Mouse (Mus musculus) kidney, adult 18-20 months (tissue): ENCODE measurements around the gene Sac3d1.

Experiments
- DNase-seq: peaks from one replicate; pipeline ENCODE4 v3.0.0; 2021

Gene Sac3d1

DNA sequence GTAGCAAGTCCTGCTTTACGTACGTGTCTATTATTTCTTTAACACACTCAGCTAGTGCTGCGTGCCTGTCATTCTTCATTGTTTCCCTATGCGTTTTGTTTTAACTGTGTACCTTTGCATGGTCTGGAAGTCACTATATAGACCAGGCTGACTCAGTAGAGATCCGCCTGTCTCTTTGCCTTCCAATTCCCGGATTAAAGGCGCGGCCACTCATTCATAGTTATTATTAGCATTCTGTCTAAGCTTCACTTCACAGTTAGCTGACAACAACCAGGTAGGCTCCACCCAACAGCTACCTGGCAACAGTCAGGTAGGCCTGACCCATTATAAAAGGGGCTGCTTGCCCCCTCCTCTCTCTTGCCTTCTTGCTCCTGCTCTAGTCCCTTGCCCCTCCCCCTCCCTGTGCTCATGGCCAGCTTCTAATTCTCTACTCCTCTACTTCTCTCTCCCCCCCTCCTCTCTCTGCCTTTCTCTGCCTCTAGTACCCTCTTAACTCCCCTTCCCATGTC lies 281 bp upstream of the Sac3d1 start:
- no peak for DNase-seq

DNA sequence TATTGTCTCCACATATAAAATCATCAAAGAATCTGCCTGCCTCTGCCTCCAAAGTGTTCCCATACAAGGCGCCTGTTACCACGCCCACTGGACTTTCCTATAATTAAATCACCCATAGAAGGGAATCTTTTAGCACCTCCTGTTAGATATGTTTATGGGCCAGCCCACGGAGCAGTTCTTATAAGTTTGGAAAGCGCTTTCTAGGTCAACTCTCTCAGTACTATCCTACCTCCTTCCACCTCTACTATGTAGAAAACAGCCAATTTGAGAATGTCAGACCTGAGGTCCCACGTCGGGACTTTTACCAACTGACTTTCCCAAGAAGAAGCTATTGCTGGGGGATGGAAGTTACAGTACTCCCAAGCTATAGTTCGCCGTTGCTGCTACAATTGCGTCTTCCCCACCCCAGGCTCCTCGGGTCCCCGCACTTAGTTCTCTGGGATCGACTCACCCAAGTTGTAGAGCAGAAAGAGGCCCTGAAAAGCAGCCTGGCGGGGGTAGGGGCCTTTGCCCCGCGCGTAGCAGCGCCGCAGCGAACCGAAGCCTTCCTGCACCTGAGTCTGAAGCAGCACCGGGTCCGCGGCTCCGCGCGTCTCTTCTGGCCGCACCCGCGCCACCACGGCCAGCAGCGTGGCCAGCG lies 984 bp downstream of the Sac3d1 start:
- no peak for DNase-seq

DNA sequence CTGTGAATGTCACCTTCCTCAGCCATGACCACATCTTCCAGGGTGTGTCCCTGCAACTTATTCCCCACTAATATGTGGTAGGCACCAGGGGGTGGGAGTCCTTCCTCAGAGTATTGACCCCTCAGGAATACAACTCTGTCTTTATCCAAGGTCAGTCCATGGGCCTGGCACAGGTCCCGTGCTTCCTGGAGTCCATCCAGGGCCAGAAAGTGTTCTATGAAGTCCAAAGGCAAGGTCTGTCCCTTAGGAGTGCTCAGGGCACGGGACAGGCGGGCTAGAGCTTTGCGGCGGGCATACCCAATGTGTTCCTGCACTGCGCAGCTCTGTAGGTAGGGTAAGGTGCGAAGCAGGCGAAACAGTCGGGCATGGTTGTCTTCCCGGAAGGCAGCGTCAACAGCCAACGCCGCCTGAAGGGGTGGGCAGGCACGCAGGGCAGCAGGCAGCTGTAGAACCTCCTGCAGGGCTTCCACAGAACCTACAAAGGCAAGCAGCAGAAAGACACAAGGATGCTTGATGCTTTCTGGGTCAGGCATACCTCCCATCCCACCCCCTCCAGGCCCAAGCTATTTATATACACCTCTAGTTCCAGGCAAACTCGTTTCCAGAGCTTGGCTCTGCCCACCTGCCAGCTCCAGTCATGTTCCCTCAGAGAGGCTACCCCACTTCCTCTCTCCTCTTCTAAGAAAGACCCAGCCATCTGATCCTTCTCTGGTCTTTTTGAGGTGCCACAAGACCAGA lies 2.2 kb downstream of the Sac3d1 start:
- peak; percentile 56 for DNase-seq

DNA sequence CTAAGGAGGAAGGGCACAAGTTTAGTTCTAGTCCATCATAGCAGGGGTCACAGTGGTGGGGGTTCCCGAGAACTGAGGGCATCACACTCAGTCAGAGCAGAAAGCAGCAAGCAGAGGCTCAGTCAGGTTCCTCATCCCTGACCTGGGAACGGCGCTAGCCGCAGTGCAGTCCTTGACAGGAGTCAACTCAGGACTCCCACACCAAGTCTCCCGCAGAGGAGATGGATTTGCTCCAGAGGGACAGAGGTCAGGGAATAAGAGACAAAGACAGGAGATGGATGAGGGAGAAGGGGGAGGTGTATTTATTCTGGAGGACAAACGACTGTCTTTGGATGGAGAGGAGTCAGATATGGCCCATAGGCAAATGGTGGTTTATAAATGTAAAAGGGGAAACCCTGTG lies 5.3 kb downstream of the Sac3d1 start:
- DNase-seq = no peak

DNA sequence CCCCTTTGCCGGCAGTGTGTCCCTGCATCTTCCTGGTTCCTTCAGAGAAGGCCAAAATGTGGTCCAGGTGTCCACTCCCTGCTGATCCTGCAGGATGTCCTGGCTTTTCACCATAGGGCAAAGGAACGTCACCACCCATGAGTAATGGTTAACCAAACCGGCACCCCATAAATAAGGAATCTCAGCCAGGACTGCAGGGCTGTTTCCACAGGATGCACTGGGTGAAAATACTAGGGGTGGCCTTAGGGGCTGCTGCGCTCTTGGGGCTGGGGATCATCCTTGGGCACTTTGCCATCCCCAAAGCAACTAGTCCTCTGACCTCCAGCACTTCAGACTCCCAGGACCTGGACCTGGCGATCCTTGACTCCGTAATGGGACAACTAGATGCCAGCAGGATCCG lies 12.9 kb downstream of the Sac3d1 start, which contains the start of gene Naaladl1:
TSS of gene Naaladl1 (plus strand) at position 197 of the 400 bp plus-strand sequence.
- DNase-seq = peak; percentile 33

DNA sequence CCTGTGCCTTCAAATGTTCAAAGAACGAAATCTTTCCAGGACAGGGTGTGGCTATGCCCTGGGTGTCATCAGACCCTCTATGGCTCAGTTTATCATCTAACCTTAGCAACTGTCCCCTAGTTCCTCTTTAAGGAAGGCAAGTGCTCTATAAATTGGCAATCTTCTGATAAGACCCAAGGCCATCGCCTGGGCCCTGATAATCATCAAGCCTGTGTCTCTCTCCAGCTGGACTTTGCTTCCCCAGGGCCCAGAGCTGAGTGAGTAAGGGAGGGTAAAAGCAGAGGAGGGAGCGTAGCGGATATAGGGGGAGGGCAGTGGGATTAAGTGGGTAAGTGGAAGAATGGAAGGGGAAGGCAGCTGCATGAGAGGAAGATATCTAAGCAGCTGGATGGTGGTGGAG lies 14.0 kb downstream of the Sac3d1 start:
- no peak for DNase-seq

DNA sequence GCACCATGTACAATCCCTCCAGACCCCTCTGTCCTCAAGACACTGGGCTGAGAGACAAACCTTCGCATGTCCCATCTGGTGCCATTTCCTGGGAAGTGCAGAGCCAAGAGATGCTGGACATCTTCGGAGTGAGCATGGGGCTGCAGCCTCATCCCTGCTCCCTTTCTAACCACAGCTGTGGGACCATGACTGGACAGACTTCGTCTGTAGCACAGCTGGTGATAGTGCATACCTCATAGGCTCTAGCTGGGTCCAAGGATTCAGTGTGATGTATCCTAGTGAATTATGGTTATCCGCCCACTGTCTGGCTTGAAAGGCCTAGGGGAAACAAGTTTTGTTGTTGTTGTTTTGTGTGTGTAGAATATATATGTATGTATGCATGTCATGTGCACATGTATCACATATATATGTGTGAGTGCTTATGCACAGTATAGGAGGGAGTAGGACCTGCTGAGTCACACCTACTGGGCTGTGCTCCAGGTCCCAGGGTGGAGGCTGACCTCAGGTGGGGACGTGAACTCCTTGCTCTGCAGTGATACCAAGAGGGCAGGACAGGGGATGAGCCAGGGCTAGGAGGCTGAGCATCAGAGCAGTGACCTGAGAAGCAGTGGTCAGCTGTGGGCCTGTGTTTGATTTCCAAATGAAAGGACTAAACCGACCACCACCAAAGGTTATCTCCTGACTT lies 16.1 kb downstream of the Sac3d1 start:
- DNase-seq = no peak

DNA sequence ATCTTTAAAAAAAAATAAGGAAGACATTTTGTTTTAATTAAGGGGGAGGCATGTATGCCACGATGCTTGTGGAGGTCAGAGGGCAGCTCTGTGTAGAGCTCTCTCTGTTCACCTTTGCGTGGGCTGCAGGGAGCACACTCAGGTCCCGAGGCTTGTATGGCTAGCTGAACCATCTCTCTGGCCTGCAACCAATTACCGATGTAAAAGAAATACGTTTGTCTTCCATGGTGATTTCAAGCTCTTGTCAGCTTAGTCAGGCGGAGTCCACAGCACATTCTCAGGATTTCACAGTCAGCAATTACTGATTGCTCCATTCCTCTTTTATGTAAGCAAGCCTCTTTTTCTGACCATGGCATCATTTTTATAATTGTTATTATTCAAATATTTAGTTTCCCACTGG lies 17.3 kb downstream of the Sac3d1 start:
- no peak for DNase-seq

DNA sequence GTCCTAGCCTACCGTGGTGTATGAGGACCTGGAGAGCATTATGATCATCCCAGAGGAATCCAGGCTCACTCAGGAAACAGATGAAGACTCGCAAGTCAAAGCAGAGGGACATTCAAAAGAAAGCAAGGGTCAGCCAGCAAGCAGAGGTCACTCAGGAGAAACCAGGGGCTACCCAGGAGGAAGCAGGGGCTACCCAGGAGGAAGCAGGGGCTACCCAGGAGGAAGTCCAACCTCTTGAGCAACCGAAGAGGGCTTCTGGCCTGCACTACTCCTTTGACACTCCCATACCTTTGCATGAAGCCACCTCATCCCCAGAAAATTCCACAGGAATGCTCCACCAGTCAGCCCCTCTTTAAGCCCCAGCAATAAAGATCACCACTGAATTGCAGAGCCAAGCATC lies 20.6 kb downstream of the Sac3d1 start:
- no peak for DNase-seq

DNA sequence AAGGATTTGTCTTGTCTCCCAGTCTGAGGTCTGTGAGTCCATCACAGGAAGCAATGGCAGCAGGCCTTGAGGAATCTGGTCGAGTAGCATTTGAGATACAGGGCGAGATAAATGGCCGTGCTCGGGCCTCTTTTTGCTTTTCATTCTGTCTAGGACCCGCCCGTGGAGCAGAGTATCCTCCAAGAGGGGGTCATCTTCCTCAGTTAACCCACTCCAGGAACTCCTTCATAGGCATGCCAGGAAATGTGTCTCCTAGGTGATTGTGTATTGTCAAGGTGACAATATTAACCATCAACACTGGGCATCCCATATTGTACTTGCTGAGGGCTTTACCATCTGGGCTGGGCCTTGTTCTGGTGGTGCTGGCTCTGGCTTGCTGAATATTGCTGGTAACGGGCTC lies 24.3 kb downstream of the Sac3d1 start, which contains the start of gene AC131692.1:
TSS of gene AC131692.1 (plus strand) at position 301 of the 400 bp plus-strand sequence.
- DNase-seq = no peak

DNA sequence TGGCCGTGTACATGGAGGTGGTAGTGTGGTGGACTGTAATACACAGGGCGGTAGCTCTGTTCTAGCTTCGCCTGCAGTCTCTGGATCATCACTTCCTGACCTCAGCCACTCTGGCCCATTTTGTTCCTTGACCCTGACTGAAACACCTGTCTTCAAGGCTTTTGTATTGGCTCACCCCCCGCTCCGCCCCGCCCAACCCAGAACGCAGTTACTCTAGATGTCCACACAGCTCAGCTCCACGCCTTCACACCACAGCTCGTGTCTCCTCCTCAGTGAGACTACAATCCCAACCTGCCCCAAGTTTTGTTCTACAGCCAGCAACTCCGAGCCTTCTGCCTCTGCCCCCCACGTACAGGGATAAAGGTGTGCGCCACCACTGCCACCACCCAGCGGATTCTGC lies 29.6 kb downstream of the Sac3d1 start:
- no peak for DNase-seq

DNA sequence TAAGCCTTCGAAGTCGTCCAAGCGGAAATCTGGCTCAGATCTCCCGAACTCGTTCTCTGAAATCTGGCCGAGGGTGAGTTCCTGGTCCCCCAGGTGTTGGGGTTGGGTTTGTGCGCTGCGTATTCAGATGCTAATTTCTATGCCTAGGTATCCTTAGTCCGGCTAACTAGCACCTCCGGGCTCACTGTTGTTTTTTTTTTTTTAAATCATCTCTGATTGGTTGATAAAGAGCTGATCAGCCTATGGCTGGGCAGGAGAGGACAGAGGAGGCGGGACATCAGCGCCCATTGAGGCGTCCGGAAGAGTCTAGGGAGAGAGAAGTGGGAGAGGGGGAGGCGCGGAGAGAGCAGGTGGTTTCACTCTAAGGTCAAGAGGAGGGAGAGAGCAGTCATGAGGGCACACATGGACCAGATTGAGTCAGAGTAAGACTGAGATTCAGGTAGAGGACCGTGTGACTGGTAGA lies 33.0 kb downstream of the Sac3d1 start:
- peak; percentile 52 for DNase-seq

DNA sequence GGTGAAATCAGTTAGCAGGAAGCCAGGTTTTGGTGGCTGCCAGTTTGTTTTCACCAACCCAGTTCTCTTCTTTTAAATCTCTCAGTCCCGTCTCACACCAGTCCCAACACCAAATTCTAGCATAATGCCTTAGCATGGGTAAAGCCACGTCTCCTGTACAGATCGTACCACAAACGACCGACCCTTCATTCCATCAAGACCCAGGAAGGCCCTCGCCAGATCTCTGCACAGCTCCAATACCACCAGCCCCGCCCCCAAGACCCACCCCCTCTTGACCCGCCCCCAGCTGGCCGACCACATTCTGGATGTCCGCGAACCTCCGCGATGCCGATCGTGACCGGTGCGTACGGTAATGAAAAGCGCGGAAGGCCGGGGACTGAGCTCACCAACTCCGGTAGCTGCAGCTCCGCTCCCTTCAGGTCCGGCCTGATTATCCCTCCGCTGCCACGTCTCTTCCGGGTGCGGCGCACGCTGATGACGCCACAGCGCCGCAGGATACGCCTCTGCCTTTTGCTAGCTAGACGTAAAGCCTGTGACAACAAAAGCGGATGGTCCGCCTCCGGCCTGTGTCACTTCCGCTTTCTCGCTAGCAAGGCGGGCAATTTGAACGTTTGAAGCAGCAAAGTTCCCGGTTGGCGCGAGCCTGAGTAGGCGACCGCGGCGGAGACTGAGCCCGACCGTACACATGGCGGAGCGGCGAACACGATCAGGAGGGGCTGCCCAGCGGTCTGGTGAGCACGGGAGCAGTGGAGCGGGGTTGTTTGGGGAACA lies 33.8 kb downstream of the Sac3d1 start, which contains the start of the genes Zfpl1 and Cdca5:
TSS of gene Zfpl1 (minus strand) at position 479 of the 771 bp plus-strand sequence.
TSS of gene Cdca5 (plus strand) at position 506 of the 771 bp plus-strand sequence.
- peak; percentile 97 for DNase-seq

DNA sequence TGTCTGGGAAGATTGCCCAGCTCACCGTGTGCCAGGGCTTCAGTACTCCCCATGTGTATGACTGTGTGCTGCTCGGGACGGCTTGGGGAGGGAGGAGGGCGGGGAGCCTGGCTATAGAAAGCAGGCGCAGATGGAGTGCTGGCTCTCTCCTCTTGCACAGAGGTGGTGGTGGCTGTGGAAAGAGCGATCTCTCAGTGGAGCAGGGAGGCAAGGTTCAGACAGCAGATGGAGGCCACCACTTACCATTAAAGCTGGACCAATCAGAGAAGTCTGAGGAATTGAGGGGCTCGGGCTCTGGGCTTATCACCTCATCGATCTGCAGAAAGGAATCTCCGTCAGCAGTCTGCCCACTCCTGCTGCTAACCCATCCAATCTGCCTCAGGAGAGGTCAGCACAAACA lies 36.3 kb downstream of the Sac3d1 start, which contains the start of gene Gm28374:
TSS of gene Gm28374 (minus strand) at position 101 of the 400 bp plus-strand sequence.
- DNase-seq = no peak

DNA sequence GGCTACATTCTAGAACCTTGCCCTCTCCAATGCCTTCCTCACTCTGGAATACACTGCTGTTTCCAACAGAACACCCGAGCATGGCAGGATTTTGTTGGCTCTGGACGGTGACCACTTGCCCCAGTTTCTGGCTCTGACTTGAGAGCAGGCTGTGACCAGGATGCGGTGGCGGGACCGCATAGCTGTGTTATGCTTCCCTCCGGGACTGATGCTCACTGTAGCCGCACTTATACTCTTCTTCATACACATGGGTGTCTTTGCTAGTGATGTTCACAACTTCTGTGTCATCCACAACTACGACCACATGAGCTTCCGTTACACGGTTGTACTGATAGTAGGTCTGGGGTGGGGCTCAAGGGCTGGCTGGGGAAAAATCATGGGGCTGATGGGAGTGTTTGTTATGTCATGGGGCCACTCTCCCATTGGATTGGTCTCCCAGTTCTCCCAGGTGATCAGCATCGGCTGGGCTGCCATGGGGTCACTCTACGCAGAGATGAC lies 38.4 kb downstream of the Sac3d1 start, which contains the start of gene Tmem262:
TSS of gene Tmem262 (plus strand) at position 51 of the 498 bp plus-strand sequence.
- DNase-seq = no peak

DNA sequence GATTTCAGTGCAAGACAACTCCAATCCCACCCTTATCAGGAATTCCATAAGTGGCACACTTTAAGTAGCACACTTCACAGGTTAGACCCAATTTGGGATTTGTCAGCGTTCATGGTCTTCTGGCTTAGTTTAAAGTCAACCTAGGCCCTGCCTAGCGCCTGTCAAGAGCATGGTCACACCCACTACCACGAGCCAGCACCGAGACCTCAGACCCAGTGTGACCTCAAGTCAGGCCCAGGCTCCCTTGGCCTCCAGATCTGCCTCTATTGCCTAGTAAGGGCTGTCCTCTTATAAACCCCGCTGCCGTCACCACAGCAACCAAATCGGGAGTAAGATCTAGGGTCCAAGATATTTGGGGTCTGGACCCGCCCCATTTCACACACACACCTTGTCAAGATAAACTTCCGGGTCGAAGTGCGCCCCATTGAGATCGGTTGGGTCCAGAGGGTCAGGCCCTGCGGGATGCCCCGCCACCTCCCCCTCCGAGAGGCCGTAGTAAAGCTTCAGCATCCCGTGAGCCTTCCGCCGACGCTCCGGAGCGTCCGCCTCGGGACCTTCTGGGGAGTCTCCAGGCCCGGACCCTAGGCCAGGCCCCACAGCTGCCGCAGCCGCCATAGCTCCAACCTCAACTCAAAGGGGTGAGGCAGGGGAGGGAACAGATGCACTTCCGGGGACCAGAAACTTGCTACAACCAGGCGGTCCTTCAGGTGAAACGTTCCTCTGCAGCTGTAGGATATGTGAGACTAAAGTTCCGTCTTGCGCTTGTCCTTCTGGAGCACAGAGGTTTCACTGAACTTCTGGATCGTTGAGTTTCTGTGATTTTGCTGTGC lies 41.7 kb downstream of the Sac3d1 start, which contains the start of gene Vps51:
TSS of gene Vps51 (minus strand) at position 668 of the 830 bp plus-strand sequence.
- DNase-seq = peak; percentile 91

DNA sequence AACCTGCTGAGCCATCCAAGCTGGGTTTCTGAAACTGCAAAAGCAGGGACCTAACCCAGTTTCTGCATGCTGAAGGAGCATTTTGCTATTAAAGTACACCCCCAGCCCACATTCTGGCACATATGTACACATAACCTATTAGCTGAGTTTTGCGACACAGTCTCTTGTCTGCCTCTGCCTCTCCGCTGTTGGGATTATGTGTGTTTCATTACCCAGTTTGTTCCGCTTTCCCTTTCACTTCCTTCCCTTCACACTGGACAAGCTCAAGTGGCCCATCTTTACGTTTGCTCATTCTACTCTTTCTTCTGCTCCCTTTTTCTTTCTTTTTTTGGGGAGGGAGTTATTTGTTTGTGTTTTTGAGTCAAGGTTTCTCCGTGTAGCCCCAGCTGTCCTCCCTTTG lies 44.6 kb downstream of the Sac3d1 start:
- DNase-seq = no peak

DNA sequence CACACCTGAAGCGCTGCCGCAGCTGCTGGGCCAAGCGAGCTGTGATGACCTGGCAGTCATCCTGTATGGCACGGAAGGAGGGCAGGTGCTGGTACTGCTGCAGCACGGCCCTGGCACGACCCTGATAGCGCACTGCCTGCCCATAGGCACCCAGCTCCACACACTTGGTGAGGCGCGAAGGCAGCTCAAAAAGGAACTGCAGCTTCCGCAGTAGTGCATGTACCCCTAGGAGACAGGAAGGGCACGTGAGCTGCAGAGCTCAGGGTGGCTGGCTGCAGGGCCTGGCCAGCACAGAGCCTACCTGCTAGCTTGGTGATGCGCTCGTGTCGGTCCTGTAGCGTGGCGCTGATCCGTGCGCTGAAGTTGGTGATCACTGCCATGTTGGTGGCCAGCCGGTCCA lies 47.2 kb downstream of the Sac3d1 start:
- DNase-seq = no peak

DNA sequence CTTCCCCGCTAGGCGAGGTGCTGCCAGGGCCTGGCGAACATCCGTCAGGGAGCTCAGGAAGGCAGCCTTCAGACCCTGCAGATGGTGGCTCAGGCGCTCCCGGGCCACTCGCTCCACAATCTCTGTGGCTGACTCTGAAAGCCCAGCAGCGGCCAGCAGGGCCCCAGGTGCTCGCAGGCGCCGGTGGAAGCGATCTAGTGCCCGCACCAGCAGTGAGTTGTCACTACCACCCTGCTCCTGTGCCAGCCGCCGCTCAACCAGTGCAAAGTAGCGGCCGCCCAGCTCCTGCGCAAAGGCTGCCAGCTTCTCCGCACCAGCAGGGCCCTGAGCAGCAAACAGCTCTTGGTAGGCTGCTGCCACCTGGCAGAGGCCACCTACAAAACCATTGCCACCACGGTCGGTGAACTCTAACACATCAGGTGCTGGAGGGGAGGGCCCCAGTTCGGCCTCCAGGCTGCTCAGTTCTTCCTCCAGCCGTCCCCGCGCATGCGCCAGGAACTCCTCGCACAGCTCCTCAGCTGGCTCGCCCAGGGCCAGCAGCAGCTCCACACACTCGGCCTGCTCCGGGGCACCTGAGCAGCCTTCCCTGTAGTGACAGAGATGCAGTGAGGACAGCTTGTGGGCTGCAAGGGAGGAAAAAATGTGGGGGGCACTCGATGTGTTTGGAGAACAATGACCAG lies 47.7 kb downstream of the Sac3d1 start:
- DNase-seq = no peak

DNA sequence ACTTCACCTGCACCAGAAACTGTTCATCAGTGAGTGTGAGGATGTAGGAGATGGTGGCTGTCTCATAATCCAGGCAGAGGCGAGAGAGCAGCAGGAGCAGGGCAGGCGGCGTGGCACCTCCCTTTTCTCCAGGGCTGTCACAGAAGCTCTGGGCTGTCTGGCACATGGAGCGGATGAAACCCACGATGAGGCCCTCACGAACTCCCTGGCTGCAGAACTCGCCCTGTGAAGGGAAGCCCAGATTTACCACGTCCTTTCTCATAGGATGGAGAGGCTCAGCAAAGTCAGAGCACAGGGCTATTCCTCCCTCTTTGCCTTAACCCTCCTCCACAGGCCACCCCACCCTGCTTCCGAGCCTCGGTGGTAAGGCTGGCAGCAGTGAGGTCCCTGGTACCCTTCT lies 48.6 kb downstream of the Sac3d1 start:
- DNase-seq = no peak
